Mouse (Mus musculus) intestine, embryonic 15.5 days (tissue): ENCODE data around the gene H2al1d. TPM values are rescaled to one million over a fixed set of nuclear protein-coding genes. Genes with fewer than 3 reads are reported as not detected.
"Not testable (repeated sequence)": the region's sequence is repeated elsewhere in the genome, so short reads cannot be mapped to it uniquely, and the experiment has no call there.

Experiments used
- ATAC-seq: fragments of 200-750 bp; cut with Nextera tagmentation; 2 replicates; pipeline ENCODE4 v1.8.0; 2017; ENCODE audit warnings: moderate TSS enrichment, moderate library complexity
- H3K27ac ChIP-seq: fragments of 300-500 bp; sonication (generic); 2 replicates; pipeline ENCODE4 v1.5.1; 2015; ENCODE audit warnings: mild to moderate bottlenecking, inconsistent platforms
- H3K27me3 ChIP-seq: fragments of 300-500 bp; sonication (generic); replicated peaks from 2 replicates; pipeline ENCODE4 v1.6.1; 2015; ENCODE audit warnings: inconsistent platforms
- H3K36me3 ChIP-seq: fragments of 300-500 bp; sonication (generic); 2 replicates; pipeline ENCODE4 v1.6.1; 2015; ENCODE audit warnings: inconsistent platforms
- H3K4me1 ChIP-seq: fragments of 300-500 bp; sonication (generic); replicated peaks from 2 replicates; pipeline ENCODE4 v1.6.1; 2015; ENCODE audit warnings: inconsistent platforms
- H3K4me2 ChIP-seq: fragments of 300-500 bp; sonication (generic); replicated peaks from 2 replicates; pipeline ENCODE4 v1.6.1; 2015; ENCODE audit warnings: mild to moderate bottlenecking, inconsistent platforms
- H3K4me3 ChIP-seq: fragments of 300-500 bp; sonication (generic); replicated peaks from 2 replicates; pipeline ENCODE4 v1.5.1; 2015; ENCODE audit warnings: inconsistent platforms
- H3K9ac ChIP-seq: fragments of 300-500 bp; sonication (generic); 2 replicates; pipeline ENCODE4 v1.6.1; 2015; ENCODE audit warnings: inconsistent platforms
- H3K9me3 ChIP-seq: fragments of 300-500 bp; sonication (generic); 2 replicates; pipeline ENCODE4 v1.6.1; 2016; ENCODE audit warnings: inconsistent platforms
- WGBS: fragments of 180-500 bp; shearing (Covaris S2); methylation state at CpG from one replicate; pipeline ENCODE4 v1.1.7; 2015; 5-methylcytosine and 5-hydroxymethylcytosine counted together
- polyA plus RNA-seq: library from polyadenylated mRNA; unstranded; fragments of >200 nt; fragmentation: Nextera tagmentation; extraction: Ambion mirVana; gene quantifications from 2 replicates; pipeline ENCODE4 v1.2.1, GENCODE M21; 2015

The H2al1d gene
- polyA plus RNA-seq, 1 experiment from 2014 or later, result not detected

DNA sequence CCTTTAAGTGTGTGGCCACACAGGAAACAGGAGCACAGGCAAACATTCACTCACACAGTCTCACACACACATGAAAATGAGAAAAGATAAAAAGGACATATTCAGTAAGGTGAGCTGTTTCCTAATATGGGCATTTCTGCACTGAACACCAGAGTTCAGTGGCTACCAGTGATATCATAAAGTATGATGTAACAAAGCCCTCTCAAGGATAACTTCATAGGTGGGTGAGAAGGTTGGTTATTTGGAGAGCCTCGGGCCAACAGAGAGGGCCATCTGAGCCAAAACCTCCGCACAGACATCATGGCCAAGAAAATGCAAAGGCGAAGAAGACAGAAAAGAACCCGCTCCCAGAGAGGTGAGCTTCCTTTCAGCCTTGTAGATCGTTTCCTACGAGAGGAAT is 6.2 kb downstream of the H2al1d start, which contains the start of gene H2al1f:
Gene H2al1f, plus strand, starts transcription at position 301 of the 400 bp plus-strand sequence.
- not testable (repeated sequence) for H3K27me3 ChIP-seq, H3K4me3 ChIP-seq, H3K9me3 ChIP-seq, ATAC-seq, H3K27ac ChIP-seq, H3K9ac ChIP-seq, H3K4me2 ChIP-seq, H3K4me1 ChIP-seq, H3K36me3 ChIP-seq
- WGBS, result no CpG with 5 or more reads among the region's 6 CpGs

DNA sequence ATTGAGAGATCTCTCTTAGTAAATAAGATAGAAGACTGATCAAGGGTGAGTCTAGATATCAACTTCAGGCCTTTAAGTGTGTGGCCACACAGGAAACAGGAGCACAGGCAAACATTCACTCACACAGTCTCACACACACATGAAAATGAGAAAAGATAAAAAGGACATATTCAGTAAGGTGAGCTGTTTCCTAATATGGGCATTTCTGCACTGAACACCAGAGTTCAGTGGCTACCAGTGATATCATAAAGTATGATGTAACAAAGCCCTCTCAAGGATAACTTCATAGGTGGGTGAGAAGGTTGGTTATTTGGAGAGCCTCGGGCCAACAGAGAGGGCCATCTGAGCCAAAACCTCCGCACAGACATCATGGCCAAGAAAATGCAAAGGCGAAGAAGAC is 9.3 kb downstream of the H2al1d start, which contains the start of gene H2al1g:
Gene H2al1g, plus strand, starts transcription at position 301 of the 400 bp plus-strand sequence.
- H3K4me3 ChIP-seq, H3K9me3 ChIP-seq, H3K4me1 ChIP-seq, H3K9ac ChIP-seq, ATAC-seq, H3K4me2 ChIP-seq, H3K36me3 ChIP-seq, H3K27ac ChIP-seq, H3K27me3 ChIP-seq: not testable (repeated sequence)
- WGBS, result no CpG with 5 or more reads among the region's 3 CpGs

- not testable (repeated sequence) for ATAC-seq, H3K9me3 ChIP-seq, H3K9ac ChIP-seq, H3K27ac ChIP-seq, H3K4me1 ChIP-seq, H3K4me3 ChIP-seq, H3K36me3 ChIP-seq, H3K27me3 ChIP-seq, H3K4me2 ChIP-seq
- WGBS, result no CpG with 5 or more reads among the region's 6 CpGs
Observed at GRCm38 (mm10) chrX:11321192-11321591, 12.6 kb downstream of the H2al1d start, which contains the start of gene H2al1h. H2al1h (plus strand) TSS chrX:11321492.

DNA sequence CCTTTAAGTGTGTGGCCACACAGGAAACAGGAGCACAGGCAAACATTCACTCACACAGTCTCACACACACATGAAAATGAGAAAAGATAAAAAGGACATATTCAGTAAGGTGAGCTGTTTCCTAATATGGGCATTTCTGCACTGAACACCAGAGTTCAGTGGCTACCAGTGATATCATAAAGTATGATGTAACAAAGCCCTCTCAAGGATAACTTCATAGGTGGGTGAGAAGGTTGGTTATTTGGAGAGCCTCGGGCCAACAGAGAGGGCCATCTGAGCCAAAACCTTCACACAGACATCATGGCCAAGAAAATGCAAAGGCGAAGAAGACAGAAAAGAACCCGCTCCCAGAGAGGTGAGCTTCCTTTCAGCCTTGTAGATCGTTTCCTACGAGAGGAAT is 15.7 kb downstream of the H2al1d start, which contains the start of gene H2al1i:
Gene H2al1i, plus strand, starts transcription at position 301 of the 400 bp plus-strand sequence.
- ATAC-seq, result not testable (repeated sequence)

GRCm38 (mm10) chrX:11327522-11327921 is 18.9 kb downstream of the H2al1d start, which contains the start of gene H2al1j:
H2al1j (plus strand) TSS chrX:11327822.
- WGBS, result 89% methylated on average over 2 of the region's 2 CpGs
- not testable (repeated sequence) for H3K27ac ChIP-seq

More for the DNA sequence above, 15.7 kb downstream of the H2al1d start, which contains the start of gene H2al1i:
- H3K27ac ChIP-seq, H3K27me3 ChIP-seq, H3K9ac ChIP-seq, H3K9me3 ChIP-seq, H3K4me2 ChIP-seq, H3K4me1 ChIP-seq, H3K36me3 ChIP-seq, H3K4me3 ChIP-seq: not testable (repeated sequence)
- WGBS, result 89% methylated on average over 2 of the region's 5 CpGs

GRCm38 (mm10) chrX:11345762-11346161 is 37.1 kb downstream of the H2al1d start:
- no peak overlapping the region for H3K4me2 ChIP-seq
- no peak overlapping the region for H3K9ac ChIP-seq
- H3K9me3 ChIP-seq, result no peaks in the 10 kb centered on the region
- no peaks in the 10 kb centered on the region for H3K27me3 ChIP-seq
- H3K36me3 ChIP-seq, result no peaks in the 10 kb centered on the region
- no peak for ATAC-seq
- 62% methylated on average over 9 of the region's 9 CpGs for WGBS
- H3K4me3 ChIP-seq, result no peak overlapping the region
- H3K27ac ChIP-seq, result no peak overlapping the region
- no peaks in the 10 kb centered on the region for H3K4me1 ChIP-seq

More at GRCm38 (mm10) chrX:11327522-11327921, 18.9 kb downstream of the H2al1d start, which contains the start of gene H2al1j:
- H3K9ac ChIP-seq, H3K9me3 ChIP-seq, ATAC-seq, H3K27me3 ChIP-seq, H3K36me3 ChIP-seq, H3K4me3 ChIP-seq, H3K4me1 ChIP-seq, H3K4me2 ChIP-seq: not testable (repeated sequence)

DNA sequence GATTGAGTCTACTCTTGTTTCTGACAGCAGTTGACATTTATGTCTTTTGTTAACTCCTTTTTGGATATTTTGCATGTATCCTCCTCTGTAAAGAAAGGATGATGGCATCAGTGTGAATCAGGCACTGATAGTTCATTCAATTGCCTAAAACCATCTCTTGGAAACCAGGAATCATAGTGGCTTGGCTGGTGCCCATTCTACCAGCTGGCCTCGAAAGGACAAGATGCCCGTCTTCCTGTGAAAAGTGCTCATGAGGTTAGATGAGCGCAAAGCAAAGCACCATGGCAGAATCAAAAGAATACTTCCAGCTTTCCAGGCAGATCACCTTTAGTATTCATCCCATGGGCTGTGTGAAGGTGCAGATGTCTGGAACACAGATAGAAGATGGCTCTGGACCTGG is 38.1 kb downstream of the H2al1d start:
- no peak for ATAC-seq
- no peak overlapping the region for H3K27ac ChIP-seq
- H3K4me2 ChIP-seq, result no peak overlapping the region
- H3K27me3 ChIP-seq, result no peaks in the 10 kb centered on the region
- H3K4me3 ChIP-seq, result no peak overlapping the region
- WGBS, result 95% methylated on average over 3 of the region's 3 CpGs
- H3K9me3 ChIP-seq, result no peaks in the 10 kb centered on the region
- no peaks in the 10 kb centered on the region for H3K4me1 ChIP-seq
- H3K9ac ChIP-seq, result no peak overlapping the region
- no peaks in the 10 kb centered on the region for H3K36me3 ChIP-seq

Other genes with a start within 250 kb of the H2al1d start
- gene H2al1a, start 9.6 kb upstream of the H2al1d start, polyA plus RNA-seq, result not detected in 2 replicates
- not detected in 2 replicates for gene H2al1b, start 6.4 kb upstream of the H2al1d start, polyA plus RNA-seq
- not detected in 2 replicates for gene H2al1c, start 3.2 kb upstream of the H2al1d start, polyA plus RNA-seq
- gene H2al1e, start 3.1 kb downstream of the H2al1d start, polyA plus RNA-seq, result not detected in 2 replicates
- not detected in 2 replicates for gene H2al1f, start 6.3 kb downstream of the H2al1d start, polyA plus RNA-seq
- gene H2al1g, start 9.4 kb downstream of the H2al1d start, polyA plus RNA-seq, result not detected in 2 replicates
- gene H2al1h, start 12.7 kb downstream of the H2al1d start, polyA plus RNA-seq, result not detected in 2 replicates
- gene H2al1i, start 15.8 kb downstream of the H2al1d start, polyA plus RNA-seq, result not detected in 2 replicates
- not detected in 2 replicates for gene H2al1j, start 19.0 kb downstream of the H2al1d start, polyA plus RNA-seq